Mouse (Mus musculus) small intestine, adult 2 months (tissue): Measurements from ENCODE around the gene Gbp2b. TPM values are rescaled to one million over a fixed set of nuclear protein-coding genes. Genes with fewer than 3 reads are reported as not detected.
A peak's percentile ranks its signal among the peaks of the same experiment; 100 is the strongest.

Source experiments
- H3K27ac ChIP-seq: fragments of 200-500 bp; 2 replicates; pipeline ENCODE4 v1.5.1; 2012; ENCODE audit warnings: low read depth, low read length, control low read depth, inconsistent platforms; ENCODE audit not compliant: insufficient read depth
- H3K27me3 ChIP-seq: fragments of 200-500 bp; 2 replicates; pipeline ENCODE4 v1.6.1; 2012; ENCODE audit warnings: mild to moderate bottlenecking, moderate library complexity, low read length, inconsistent platforms; ENCODE audit not compliant: control insufficient read depth, insufficient read depth
- H3K36me3 ChIP-seq: fragments of 200-500 bp; 2 replicates; pipeline ENCODE4 v1.6.1; 2012; ENCODE audit warnings: mild to moderate bottlenecking, low read length, control low read depth, inconsistent platforms; ENCODE audit not compliant: control insufficient read depth, insufficient read depth
- H3K4me1 ChIP-seq: fragments of 200-500 bp; 2 replicates; pipeline ENCODE4 v1.6.1; 2012; ENCODE audit warnings: low read length, inconsistent platforms, mixed read lengths; ENCODE audit not compliant: control insufficient read depth, insufficient read depth, insufficient read length
- H3K4me3 ChIP-seq: fragments of 200-500 bp; 2 replicates; pipeline ENCODE4 v1.5.1; 2012; ENCODE audit warnings: low read depth, mild to moderate bottlenecking, control low read depth, inconsistent platforms, low read length, moderate library complexity
- CTCF ChIP-seq: fragments of 200-500 bp; IDR thresholded peaks from 2 replicates; pipeline ENCODE4 v1.5.1; 2012; ENCODE audit warnings: low read depth, mild to moderate bottlenecking, control low read depth, inconsistent platforms, low read length, moderate library complexity, mixed read lengths; ENCODE audit not compliant: insufficient replicate concordance, insufficient read length; ENCODE audit errors: extremely low read depth
- POLR2A ChIP-seq: fragments of 200-500 bp; IDR thresholded peaks from 2 replicates; pipeline ENCODE4 v1.6.1; 2012; ENCODE audit warnings: low read depth, mild to moderate bottlenecking, control low read depth, inconsistent platforms, low read length, moderate library complexity
- WGBS: fragments of 180-500 bp; shearing (Covaris S2); methylation state at CpG from one replicate; pipeline ENCODE4 v1.1.7; 2018; 5-methylcytosine and 5-hydroxymethylcytosine counted together
- polyA plus RNA-seq: library from polyadenylated mRNA; depleted of rRNA; stranded (reverse); fragments of >200 nt; gene quantifications from 2 replicates; pipeline ENCODE4 v1.2.3, GENCODE M21; 2012; rRNA removed

Gene Gbp2b
- polyA plus RNA-seq = 0.56 and 0.89 TPM in 2 replicates

DNA sequence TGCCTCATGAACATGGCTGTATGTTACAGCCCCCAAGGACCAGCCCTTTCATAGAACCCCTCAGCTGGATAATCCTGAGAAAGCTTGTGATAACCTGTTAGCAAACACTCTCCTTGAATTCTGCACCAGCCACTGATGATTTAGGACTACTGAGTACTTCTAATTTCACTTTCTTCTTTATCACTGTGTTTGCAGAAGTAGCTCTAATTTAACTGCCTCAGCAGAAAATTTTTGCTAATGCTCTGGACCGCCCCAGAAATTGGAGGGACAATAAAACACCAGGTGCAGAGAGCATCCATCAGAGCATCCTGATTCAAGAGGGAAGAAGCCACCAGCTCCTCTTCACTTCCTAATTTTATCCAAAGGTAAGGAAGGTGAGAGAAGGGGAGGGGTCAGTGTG, at the start of gene Gbp2b:
Gene Gbp2b (plus strand): TSS at position 301 of the 400 bp plus-strand sequence.
- H3K27ac ChIP-seq = no peak within 1 kb of the TSS
- TF ChIP-seq CTCF = no peak
- TF ChIP-seq POLR2A = no peak
- no peaks in the 10 kb centered on the region for H3K27me3 ChIP-seq
- 54% methylated on average over 1 of the region's 1 CpGs for WGBS
- H3K36me3 ChIP-seq = no peaks in the 10 kb centered on the region
- H3K4me1 ChIP-seq = no peaks in the 10 kb centered on the region
- no peak within 1 kb of the TSS for H3K4me3 ChIP-seq

DNA sequence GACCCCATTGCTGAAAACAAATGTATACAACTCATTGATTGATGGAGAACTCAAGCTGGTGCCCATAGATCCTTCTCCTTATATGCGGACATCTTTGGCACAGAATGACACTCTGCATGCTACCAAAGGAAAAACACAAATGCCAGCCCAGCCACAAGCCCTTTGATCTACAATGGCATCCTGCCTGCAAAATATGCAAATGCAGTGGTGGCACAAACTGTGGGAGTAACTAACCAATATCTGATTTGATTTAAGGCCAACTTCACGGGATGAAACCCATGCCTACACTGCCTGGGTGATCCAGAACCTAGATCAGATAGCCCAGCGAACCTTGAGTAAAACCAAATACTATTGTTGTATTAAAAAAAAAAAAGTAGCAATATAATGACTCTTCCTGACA, 48.0 kb upstream of the Gbp2b start:
- H3K4me1 ChIP-seq = no peaks in the 10 kb centered on the region
- H3K36me3 ChIP-seq = peaks cover 22% of the 10 kb centered on the region
- H3K27ac ChIP-seq = no peak overlapping the region
- no peak for TF ChIP-seq POLR2A
- 58% methylated on average over 3 of the region's 3 CpGs for WGBS
- no peaks in the 10 kb centered on the region for H3K27me3 ChIP-seq
- H3K4me3 ChIP-seq = no peak overlapping the region

DNA sequence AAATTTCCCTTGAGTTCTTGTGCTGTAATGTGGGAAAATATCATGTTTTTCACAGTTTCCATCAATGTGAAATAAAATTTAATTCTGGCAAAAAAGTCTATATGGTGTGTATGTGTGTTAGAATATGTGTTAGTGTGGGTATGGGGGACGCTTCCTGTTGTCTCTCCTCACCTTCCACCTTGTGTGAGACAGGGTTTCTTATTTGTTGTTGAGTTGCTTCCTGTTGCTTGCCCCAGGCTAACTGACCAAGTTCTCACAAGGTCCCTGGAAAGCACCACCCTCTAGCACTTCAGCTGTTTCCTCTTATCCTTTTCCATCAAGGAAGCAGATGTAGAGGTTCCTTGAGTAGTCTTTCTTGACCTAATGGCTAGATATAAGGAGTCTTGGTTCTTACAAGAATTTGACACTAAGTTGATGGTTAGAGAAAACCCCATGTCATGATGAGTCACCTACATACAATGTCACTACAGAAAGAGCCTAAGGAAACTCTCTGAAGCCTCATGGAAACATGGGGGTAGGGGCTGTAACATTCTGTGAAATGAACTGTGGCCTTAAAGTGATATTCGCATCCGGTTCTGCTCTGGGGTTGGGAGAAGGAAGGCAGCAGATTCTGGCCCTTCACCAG, 44.5 kb upstream of the Gbp2b start:
- no peak overlapping the region for H3K27ac ChIP-seq
- no peaks in the 10 kb centered on the region for H3K27me3 ChIP-seq
- H3K4me1 ChIP-seq = no peaks in the 10 kb centered on the region
- no peak for TF ChIP-seq POLR2A
- TF ChIP-seq CTCF = no peak
- WGBS = 92% methylated on average over 3 of the region's 3 CpGs
- peaks cover 15% of the 10 kb centered on the region for H3K36me3 ChIP-seq
- no peak overlapping the region for H3K4me3 ChIP-seq

DNA sequence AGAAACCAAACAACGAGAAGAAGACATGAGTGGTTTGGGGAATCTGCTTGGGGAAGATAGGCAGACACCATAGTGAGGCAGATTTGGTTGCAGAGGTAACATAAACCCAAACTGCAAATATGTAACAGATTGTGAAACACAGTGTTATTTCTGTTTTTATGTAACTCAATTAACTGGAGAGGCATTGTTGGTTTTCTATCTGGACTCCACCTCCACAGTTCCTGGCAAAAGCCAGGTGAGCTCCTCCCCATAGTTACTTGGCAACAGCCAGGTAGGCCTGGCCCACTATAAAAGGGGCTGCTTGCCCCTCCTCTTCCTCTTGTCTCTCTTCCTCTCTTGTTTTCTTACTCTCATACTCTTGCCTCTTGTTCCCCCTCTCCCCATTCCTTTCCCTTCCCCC, 40.0 kb upstream of the Gbp2b start:
- H3K27ac ChIP-seq = no peak overlapping the region
- no peaks in the 10 kb centered on the region for H3K36me3 ChIP-seq
- H3K4me1 ChIP-seq = no peaks in the 10 kb centered on the region
- H3K27me3 ChIP-seq = no peaks in the 10 kb centered on the region
- WGBS = 83% methylated on average over 1 of the region's 1 CpGs
- H3K4me3 ChIP-seq = no peak overlapping the region
- no peak for TF ChIP-seq POLR2A
- no peak for TF ChIP-seq CTCF

DNA sequence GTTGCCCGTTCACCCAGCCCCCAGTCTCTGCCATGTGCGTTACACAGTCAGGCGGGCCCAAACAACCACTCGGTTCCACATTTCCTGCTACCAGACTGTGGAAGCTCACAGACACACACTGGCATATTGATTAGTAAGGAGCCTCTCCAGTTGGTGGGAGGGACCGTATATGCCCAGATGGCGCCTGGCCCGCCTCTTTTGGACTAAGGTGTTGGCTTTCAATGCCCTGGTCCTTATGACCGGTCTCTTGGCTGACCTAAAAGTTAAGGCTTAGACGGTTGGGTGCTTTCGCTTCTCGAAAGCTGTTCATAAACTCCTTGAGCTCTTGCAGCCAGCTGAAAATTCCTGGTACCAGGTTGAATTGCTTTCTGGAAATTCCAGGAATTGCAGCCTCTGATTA, 39.0 kb upstream of the Gbp2b start:
- TF ChIP-seq CTCF (no peak), POLR2A (no peak)
- Histone ChIP-seq H3K4me3 (no peak overlapping the region), H3K36me3 (no peaks in the 10 kb centered on the region), H3K4me1 (no peaks in the 10 kb centered on the region; the same call in 1 of the 2 replicates), H3K27ac (no peak overlapping the region), H3K27me3 (no peaks in the 10 kb centered on the region)
- 87% methylated on average over 11 of the region's 11 CpGs for WGBS

DNA sequence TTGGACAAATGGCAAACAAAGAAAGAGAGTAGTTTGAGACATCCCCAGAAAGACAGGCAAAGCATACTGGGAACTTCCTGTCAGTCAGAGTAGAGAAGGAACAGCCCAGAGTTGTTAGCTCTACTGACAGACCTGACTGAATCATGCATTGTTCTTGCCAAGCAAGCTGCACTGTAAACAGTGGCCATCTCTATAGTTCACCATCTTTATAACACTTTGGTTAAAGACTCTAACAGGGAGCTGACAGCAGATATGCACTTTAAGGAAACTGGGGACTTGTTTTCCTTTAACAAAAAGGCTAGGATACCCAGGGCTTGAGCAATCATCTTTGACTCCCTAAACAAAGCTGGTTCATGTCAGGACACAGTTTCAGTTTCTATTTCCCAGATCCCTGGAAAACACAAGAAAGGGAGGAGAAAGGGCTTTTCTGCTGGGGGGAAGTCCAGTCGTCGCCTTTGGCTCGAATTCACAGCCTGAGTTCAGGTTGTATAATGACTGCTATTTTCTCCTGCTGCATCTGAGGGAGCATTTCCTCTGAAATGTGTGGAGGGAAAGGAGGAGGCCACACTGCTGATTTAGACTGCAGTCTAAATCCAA, 34.9 kb upstream of the Gbp2b start, which contains the start of gene Gbp3:
Gene Gbp3 (plus strand): TSS at position 395 of the 597 bp plus-strand sequence.
- Histone ChIP-seq H3K36me3 (no peaks in the 10 kb centered on the region), H3K4me3 (peak within 1 kb of the TSS; percentile 61), H3K4me1 (no peaks in the 10 kb centered on the region; the same call in 1 of the 2 replicates), H3K27ac (peak within 1 kb of the TSS; percentile 82), H3K27me3 (no peaks in the 10 kb centered on the region)
- TF ChIP-seq CTCF = no peak
- TF ChIP-seq POLR2A = no peak
- WGBS = under 1% methylated on average over 3 of the region's 3 CpGs

DNA sequence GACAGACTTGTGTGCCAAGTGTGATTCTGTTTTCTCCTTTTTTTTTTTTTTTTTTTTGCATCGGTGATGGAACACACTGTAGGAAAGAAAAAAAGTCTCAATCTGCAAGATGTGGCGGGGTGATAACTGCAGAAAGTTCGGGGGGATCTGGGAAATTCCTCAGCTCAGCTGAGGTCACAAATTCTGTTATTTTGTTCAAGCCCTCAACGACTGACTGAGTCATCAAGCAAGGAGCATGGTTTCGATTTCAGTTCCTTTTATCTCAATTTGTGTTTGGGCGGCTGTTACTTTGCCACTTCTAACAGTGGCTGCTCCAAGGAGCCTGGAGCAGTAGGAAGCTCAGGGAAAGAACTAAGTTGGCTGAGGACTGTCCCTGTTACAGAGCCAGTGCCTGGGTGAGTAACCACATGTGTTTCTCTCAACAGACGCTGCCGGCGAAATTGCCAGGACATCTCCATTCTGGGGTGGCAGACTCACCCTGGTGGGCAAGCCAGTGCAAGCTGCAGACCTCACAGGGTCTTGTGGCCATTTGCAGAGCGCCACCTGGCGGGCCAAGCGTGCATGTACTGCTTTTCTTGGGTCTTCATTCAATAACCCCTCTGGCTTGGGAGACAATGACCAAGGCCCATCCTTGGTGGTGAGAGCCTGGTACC, 34.2 kb upstream of the Gbp2b start:
- Histone ChIP-seq H3K4me3 (peak overlapping the region; percentile 61), H3K27ac (peak overlapping the region; percentile 82), H3K4me1 (no peaks in the 10 kb centered on the region; the same call in 1 of the 2 replicates), H3K36me3 (0 out of 2 replicates have a peak, but pooled peaks cover 2% of the 10 kb centered on the region), H3K27me3 (no peaks in the 10 kb centered on the region)
- peak; percentile 98 for TF ChIP-seq CTCF
- no peak for TF ChIP-seq POLR2A
- WGBS = 1% methylated on average over 12 of the region's 12 CpGs
